In genomic region chr15:79366402-79366801, GRCm38 (mm10) we compare ENCODE assay signal across 24 mouse cellular contexts.
"Had no signal": no experiment of that assay in that cellular context is flagged by ENCODE, and none has a peak within 500 bp of the region (broad histone marks: within the 10 kb centered on the region; RNA-seq: fewer than 3 reads in every experiment).

No protein-coding gene starts in this region.

- H3K4me2 ChIP-seq: heart, embryonic 13.5 days; heart, embryonic 15.5 days; hindbrain, embryonic 13.5 days; hindbrain, embryonic 15.5 days; limb, embryonic 13.5 days; limb, embryonic 15.5 days; liver, embryonic 12.5 days had no signal

- DNase-seq: forebrain, postnatal 0 days; gastrocnemius, postnatal 14 days; gastrocnemius, postnatal 36 days; heart, adult 18-20 months; heart, postnatal 14 days; heart, postnatal 36 days; kidney, adult 11 months; kidney, adult 2 months; kidney, postnatal 14 days; kidney, postnatal 36 days; layer of hippocampus, adult 9-11 months; layer of hippocampus, postnatal 36 days; left cerebral cortex, postnatal 4 days had no signal

- H3K27me3 ChIP-seq: heart, embryonic 13.5 days; heart, embryonic 15.5 days; hindbrain, embryonic 13.5 days; hindbrain, embryonic 15.5 days; limb, embryonic 13.5 days; limb, embryonic 15.5 days; liver, embryonic 12.5 days had no signal

- H3K4me3 ChIP-seq: heart, embryonic 10.5 days; heart, embryonic 13.5 days; heart, embryonic 15.5 days; hindbrain, embryonic 13.5 days; hindbrain, embryonic 15.5 days; limb, embryonic 13.5 days; limb, embryonic 15.5 days; liver, embryonic 12.5 days had no signal

- H3K9ac ChIP-seq: forebrain, postnatal 0 days; heart, embryonic 13.5 days; heart, embryonic 15.5 days; hindbrain, embryonic 13.5 days; hindbrain, embryonic 15.5 days; limb, embryonic 13.5 days; limb, embryonic 15.5 days; liver, embryonic 12.5 days had no signal

- H3K27ac ChIP-seq: heart, embryonic 10.5 days; heart, embryonic 13.5 days; heart, embryonic 15.5 days; hindbrain, embryonic 13.5 days; hindbrain, embryonic 15.5 days; hindbrain, postnatal 0 days; kidney, postnatal 0 days; limb, embryonic 13.5 days; limb, embryonic 15.5 days; liver, embryonic 12.5 days had no signal

- ATAC-seq: forebrain, postnatal 0 days; hindbrain, postnatal 0 days; intestine, embryonic 16.5 days; liver, embryonic 12.5 days had no signal

- H3K9me3 ChIP-seq: heart, embryonic 10.5 days; heart, embryonic 13.5 days; heart, embryonic 15.5 days; hindbrain, embryonic 13.5 days; hindbrain, embryonic 15.5 days; limb, embryonic 13.5 days; limb, embryonic 15.5 days; liver, embryonic 12.5 days had no signal

- H3K4me1 ChIP-seq: hindbrain, embryonic 15.5 days had no signal
